Mouse (Mus musculus) ES-Bruce4 (cell line): ENCODE results near the gene Xylt1.

Source experiments
- CTCF ChIP-seq: IDR thresholded peaks from one replicate; pipeline ENCODE4 v1.8.1; 2011; ENCODE audit warnings: low read depth, low read length
- EP300 ChIP-seq: IDR thresholded peaks from 2 replicates; pipeline ENCODE4 v1.6.1; 2011; ENCODE audit warnings: low read depth, low read length; ENCODE audit not compliant: insufficient read depth
- POLR2A ChIP-seq: IDR thresholded peaks from one replicate; pipeline ENCODE4 v1.8.1; 2011; ENCODE audit warnings: low read length; ENCODE audit not compliant: insufficient read depth

GRCm38 (mm10) chr7:117589359-117589758 lies 208.6 kb downstream of the Xylt1 start:
- TF ChIP-seq POLR2A (no peak), CTCF (no peak), EP300 (no peak)
